Mouse (Mus musculus): Measurements from ENCODE around the gene Prdm16. TPM values are rescaled to one million over a fixed set of nuclear protein-coding genes. Genes with fewer than 3 reads are reported as not detected.

The Prdm16 gene
- polyA plus RNA-seq, 1 experiment = not detected

GRCm38 (mm10) chr4:154516470-154516869, 120.2 kb downstream of the Prdm16 start:
- H3K4me3 ChIP-seq = no peak overlapping the region
- no peak overlapping the region for H3ac ChIP-seq (ENCODE audit: control insufficient read depth, insufficient read length)
- no peaks in the 10 kb centered on the region for H3K79me2 ChIP-seq (ENCODE audit: control insufficient read depth, insufficient read depth)
- no peaks in the 10 kb centered on the region for H3K36me3 ChIP-seq (ENCODE audit: control insufficient read depth, insufficient read depth)
- H3K4me2 ChIP-seq (ENCODE audit: low read depth) = no peak overlapping the region
- H3K27me3 ChIP-seq (ENCODE audit: control insufficient read depth, insufficient read depth, insufficient read length) = no peaks in the 10 kb centered on the region
- TF ChIP-seq POLR2AphosphoS2 (IDR thresholded peaks at IDR 0.05; ENCODE audit: insufficient read length, low read depth) (no peak), TCF3 (IDR thresholded peaks at IDR 0.05; ENCODE audit: insufficient read length, low read depth) (no peak), USF1 (IDR thresholded peaks at IDR 0.05; ENCODE audit: low read depth) (no peak), E2F4 (IDR thresholded peaks at IDR 0.05; ENCODE audit: insufficient read depth) (no peak), MYOD1 (IDR thresholded peaks at IDR 0.05; ENCODE audit: control insufficient read depth in 1 of 3, insufficient read length in 2 of 3, low read depth in 2 of 3) (no peak), REST (IDR thresholded peaks at IDR 0.05; ENCODE audit: insufficient read depth, insufficient read length) (no peak)

DNA sequence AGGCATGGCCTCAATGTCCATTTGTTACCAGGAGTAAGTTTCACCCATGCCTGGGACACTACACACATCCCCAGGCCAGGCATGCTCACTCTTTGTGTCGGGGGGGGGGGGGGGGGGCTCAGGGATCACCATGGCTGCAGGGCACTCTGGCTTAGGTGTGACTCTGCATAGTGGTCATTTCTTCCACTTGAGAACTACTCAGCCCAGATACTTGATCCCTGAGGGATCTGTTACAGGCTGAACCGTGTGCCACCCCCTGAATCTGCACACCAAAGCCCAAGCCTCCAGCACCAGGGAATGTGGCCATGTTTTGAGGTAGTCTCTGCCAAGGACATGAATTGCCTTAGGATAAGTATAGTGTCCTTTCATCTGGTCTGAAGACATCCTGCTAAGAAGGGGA, 123.0 kb downstream of the Prdm16 start:
- H3K4me2 ChIP-seq (ENCODE audit: low read depth) = no peak overlapping the region
- no peak overlapping the region for H3K4me3 ChIP-seq
- H3ac ChIP-seq (ENCODE audit: control insufficient read depth, insufficient read length) = no peak overlapping the region
- TF ChIP-seq MYOG (IDR thresholded peaks at IDR 0.05; ENCODE audit: control insufficient read depth in 1 of 3, insufficient read depth in 1 of 3, insufficient read length in 2 of 3, low read depth in 2 of 3) = no peak
- no peak for TF ChIP-seq MAX (IDR thresholded peaks at IDR 0.05; ENCODE audit: low read depth)
- no peak for TF ChIP-seq USF1 (IDR thresholded peaks at IDR 0.05; ENCODE audit: low read depth)
- no peak for TF ChIP-seq TCF12 (IDR thresholded peaks at IDR 0.05; ENCODE audit: insufficient read depth, poor library complexity, severe bottlenecking)
- TF ChIP-seq CEBPB (IDR thresholded peaks at IDR 0.05; ENCODE audit: insufficient read depth, poor library complexity, severe bottlenecking) = no peak
- TF ChIP-seq MYOD1 (IDR thresholded peaks at IDR 0.05; ENCODE audit: control insufficient read depth in 1 of 3, insufficient read length in 2 of 3, low read depth in 2 of 3) = no peak
- no peak for TF ChIP-seq E2F4 (IDR thresholded peaks at IDR 0.05; ENCODE audit: insufficient read depth)
- TF ChIP-seq REST (IDR thresholded peaks at IDR 0.05; ENCODE audit: insufficient read depth, insufficient read length) = no peak
- TF ChIP-seq SRF (IDR thresholded peaks at IDR 0.05; ENCODE audit: control insufficient read depth, insufficient read length, low read depth) = no peak
- H3K27me3 ChIP-seq (ENCODE audit: control insufficient read depth, insufficient read depth, insufficient read length) = no peaks in the 10 kb centered on the region
- H3K36me3 ChIP-seq (ENCODE audit: control insufficient read depth, insufficient read depth) = no peaks in the 10 kb centered on the region
- H3K79me2 ChIP-seq (ENCODE audit: control insufficient read depth, insufficient read depth) = no peaks in the 10 kb centered on the region

DNA sequence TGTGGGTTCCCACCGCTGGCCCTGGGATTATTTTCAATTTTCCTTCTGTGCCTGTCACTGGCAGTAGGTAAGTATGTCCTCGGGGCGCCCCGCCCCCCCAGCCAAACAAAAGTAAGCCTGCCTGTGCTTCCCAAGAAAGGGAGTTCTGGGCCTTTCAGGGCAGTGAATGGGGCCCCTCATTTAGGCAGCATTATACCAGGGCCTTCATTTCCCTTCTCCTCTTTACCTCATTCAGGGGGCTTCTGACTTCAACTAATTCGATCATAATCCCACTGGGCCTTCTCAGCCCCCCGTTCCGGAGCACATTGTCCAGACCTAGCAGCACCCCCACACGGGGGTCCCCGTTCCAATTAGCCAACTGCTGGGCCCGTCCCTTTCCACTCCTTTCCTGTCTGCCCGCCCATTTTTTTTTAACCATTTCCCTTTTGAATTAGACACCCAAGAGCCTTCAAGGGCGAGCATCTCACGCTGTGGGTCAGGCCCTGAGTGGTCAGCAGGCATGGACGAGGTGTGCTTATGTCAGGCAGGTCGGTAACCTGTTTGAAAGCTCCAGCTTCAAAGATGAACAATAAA, 124.1 kb downstream of the Prdm16 start:
- TF ChIP-seq MYOD1 (IDR thresholded peaks at IDR 0.05; ENCODE audit: control insufficient read depth in 1 of 3, insufficient read length in 2 of 3, low read depth in 2 of 3) (no peak), CEBPB (IDR thresholded peaks at IDR 0.05; ENCODE audit: insufficient read depth, poor library complexity, severe bottlenecking) (no peak), E2F4 (IDR thresholded peaks at IDR 0.05; ENCODE audit: insufficient read depth) (no peak), MAX (IDR thresholded peaks at IDR 0.05; ENCODE audit: low read depth) (no peak), SRF (IDR thresholded peaks at IDR 0.05; ENCODE audit: control insufficient read depth, insufficient read length, low read depth) (no peak), POLR2A (IDR thresholded peaks at IDR 0.05; ENCODE audit: insufficient read length, low read depth) (no peak), TCF12 (IDR thresholded peaks at IDR 0.05; ENCODE audit: insufficient read depth, poor library complexity, severe bottlenecking) (no peak)
- no peaks in the 10 kb centered on the region for H3K36me3 ChIP-seq (ENCODE audit: control insufficient read depth, insufficient read depth)
- no peaks in the 10 kb centered on the region for H3K27me3 ChIP-seq (ENCODE audit: control insufficient read depth, insufficient read depth, insufficient read length)
- H3K4me3 ChIP-seq = no peak overlapping the region
- no peak overlapping the region for H3K4me2 ChIP-seq (ENCODE audit: low read depth)
- H3ac ChIP-seq (ENCODE audit: control insufficient read depth, insufficient read length) = no peak overlapping the region
- H3K79me2 ChIP-seq (ENCODE audit: control insufficient read depth, insufficient read depth) = no peaks in the 10 kb centered on the region

DNA sequence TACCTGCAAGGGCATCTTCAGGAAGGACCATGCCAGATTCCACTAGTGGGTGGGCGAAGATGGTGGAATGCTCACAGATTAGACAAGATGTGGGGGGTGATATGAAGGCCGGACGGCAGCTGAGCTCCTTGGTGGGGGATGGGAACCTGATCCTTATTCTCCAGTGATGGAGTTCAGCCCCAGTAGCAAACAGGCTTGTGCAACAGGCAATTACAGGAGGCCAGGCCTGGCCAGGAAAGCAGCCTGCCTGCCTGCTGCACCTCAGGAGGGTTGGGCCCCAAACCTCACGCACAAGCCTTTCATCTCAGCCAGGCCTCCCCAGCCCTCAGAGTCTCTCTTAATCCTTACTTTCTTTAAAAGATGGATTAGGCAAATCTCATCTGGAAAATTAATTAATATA, 124.9 kb downstream of the Prdm16 start:
- Histone ChIP-seq H3K36me3 (ENCODE audit: control insufficient read depth, insufficient read depth) (no peaks in the 10 kb centered on the region), H3K79me2 (ENCODE audit: control insufficient read depth, insufficient read depth) (no peaks in the 10 kb centered on the region)
- TF ChIP-seq E2F4 (IDR thresholded peaks at IDR 0.05; ENCODE audit: insufficient read depth) (no peak), MYOD1 (IDR thresholded peaks at IDR 0.05; ENCODE audit: control insufficient read depth in 1 of 3, insufficient read length in 2 of 3, low read depth in 2 of 3) (no peak)

DNA sequence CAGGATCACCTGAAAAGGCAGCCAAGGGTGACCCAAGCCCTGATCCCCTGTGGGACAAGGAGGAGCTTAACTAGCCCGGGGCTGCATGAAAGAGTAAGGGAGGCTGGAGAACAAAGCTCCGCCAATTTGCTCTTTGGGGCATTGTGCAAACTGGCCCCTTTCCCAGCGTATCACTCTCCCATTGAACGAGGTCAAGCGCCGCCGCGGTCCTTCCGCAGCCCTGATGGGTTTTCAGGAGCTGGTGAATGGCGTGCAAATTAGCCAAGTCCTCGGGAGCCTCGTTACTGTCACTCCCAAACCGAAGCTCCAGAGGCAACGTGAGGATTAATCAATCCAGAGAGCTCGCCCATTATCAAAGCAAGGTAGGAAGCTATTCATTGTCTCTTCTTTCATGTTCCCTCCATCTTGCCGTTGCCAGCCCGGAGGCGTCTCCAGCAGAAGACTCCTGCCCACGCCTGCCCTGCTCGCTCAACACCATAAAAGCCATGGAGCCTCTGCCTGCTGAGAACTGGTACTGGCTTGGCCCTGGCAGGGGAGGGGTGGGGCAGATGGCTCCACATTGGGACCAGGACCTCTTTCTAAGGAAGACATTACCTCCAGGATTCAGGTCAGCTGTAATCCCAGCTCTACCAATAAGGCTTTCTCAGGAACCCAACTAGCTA, 129.8 kb downstream of the Prdm16 start:
- no peak overlapping the region for H3K4me2 ChIP-seq (ENCODE audit: low read depth)
- no peak overlapping the region for H3K4me3 ChIP-seq
- no peaks in the 10 kb centered on the region for H3K79me2 ChIP-seq (ENCODE audit: control insufficient read depth, insufficient read depth)
- no peaks in the 10 kb centered on the region for H3K27me3 ChIP-seq (ENCODE audit: control insufficient read depth, insufficient read depth, insufficient read length)
- TF ChIP-seq TCF12 (IDR thresholded peaks at IDR 0.05; ENCODE audit: insufficient read depth, poor library complexity, severe bottlenecking) (no peak), POLR2AphosphoS2 (IDR thresholded peaks at IDR 0.05; ENCODE audit: insufficient read length, low read depth) (no peak), MYOG (IDR thresholded peaks at IDR 0.05; ENCODE audit: control insufficient read depth in 1 of 3, insufficient read depth in 1 of 3, insufficient read length in 2 of 3, low read depth in 2 of 3) (no peak), USF1 (IDR thresholded peaks at IDR 0.05; ENCODE audit: low read depth) (no peak), TCF3 (IDR thresholded peaks at IDR 0.05; ENCODE audit: insufficient read length, low read depth) (no peak)
- no peak overlapping the region for H3ac ChIP-seq (ENCODE audit: control insufficient read depth, insufficient read length)
- H3K36me3 ChIP-seq (ENCODE audit: control insufficient read depth, insufficient read depth) = no peaks in the 10 kb centered on the region

More for the DNA sequence above, 124.9 kb downstream of the Prdm16 start:
- H3K27me3 ChIP-seq (ENCODE audit: control insufficient read depth, insufficient read depth, insufficient read length) = no peaks in the 10 kb centered on the region
- H3ac ChIP-seq (ENCODE audit: control insufficient read depth, insufficient read length) = no peak overlapping the region
- H3K4me3 ChIP-seq = no peak overlapping the region
- H3K4me2 ChIP-seq (ENCODE audit: low read depth) = no peak overlapping the region

Measured in myocyte (in vitro differentiated cells).